Mouse (Mus musculus) liver, embryonic 14.5 days (tissue): Measurements from ENCODE around the gene Fam43b.

Source experiments
- CTCF ChIP-seq: IDR thresholded peaks from 2 replicates; pipeline ENCODE4 v1.5.1; 2016; ENCODE audit warnings: antibody characterized with exemption, low read depth, control low read depth
- EP300 ChIP-seq: IDR thresholded peaks from 2 replicates; pipeline ENCODE4 v1.6.1; 2016; ENCODE audit warnings: antibody characterized with exemption, low read depth

- TF ChIP-seq CTCF (peak; percentile 90), EP300 (no peak)
Measured at GRCm38 (mm10) chr4:138404806-138405205, 8.5 kb upstream of the Fam43b start.
